Mouse (Mus musculus): ENCODE measurements around the gene Ubp1.
"Not testable (repeated sequence)": the region's sequence is repeated elsewhere in the genome, so short reads cannot be mapped to it uniquely, and the experiment has no call there.

Gene Ubp1

GRCm38 (mm10) chr9:113930534-113931374 is at the start of gene Ubp1:
TSS of gene Ubp1 (plus strand) at chr9:113930934.
- DNase-seq (ENCODE audit: low spot score), result peak; percentile 97

GRCm38 (mm10) chr9:113894903-113895302 is 35.8 kb upstream of the Ubp1 start:
- no peak for DNase-seq (ENCODE audit: low spot score)

GRCm38 (mm10) chr9:113903136-113903535 is 27.6 kb upstream of the Ubp1 start:
- no peak for DNase-seq (ENCODE audit: low spot score)

- not testable (repeated sequence) for DNase-seq (ENCODE audit: low spot score)
These were observed 26.4 kb upstream of the Ubp1 start for GRCm38 (mm10) chr9:113904315-113904714.

DNA sequence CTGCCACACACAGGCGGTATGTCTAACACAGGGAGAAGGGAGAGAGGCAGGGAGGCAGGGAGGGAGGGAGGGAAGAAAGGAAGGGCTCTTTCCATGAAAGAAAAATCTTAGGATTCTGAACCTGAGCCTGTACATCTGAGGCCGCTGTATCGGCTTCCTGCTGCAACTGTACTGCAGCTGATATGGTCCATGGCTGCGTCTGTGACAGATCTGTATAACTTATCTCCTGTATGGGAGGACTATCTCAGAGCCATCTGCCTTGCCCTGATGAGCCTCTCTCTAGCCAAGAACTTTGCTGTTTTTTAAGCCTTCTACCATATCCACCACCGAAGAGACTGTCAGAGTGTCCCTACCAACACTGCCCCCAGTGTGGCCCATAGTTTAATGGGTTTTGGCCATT is 14.9 kb upstream of the Ubp1 start:
- no peak for DNase-seq (ENCODE audit: low spot score)

GRCm38 (mm10) chr9:113922677-113923076 is 8.1 kb upstream of the Ubp1 start:
- no peak for DNase-seq (ENCODE audit: low spot score)

GRCm38 (mm10) chr9:113924883-113925282 is 5.9 kb upstream of the Ubp1 start:
- no peak for DNase-seq (ENCODE audit: low spot score)

GRCm38 (mm10) chr9:113928591-113928990 is 2.1 kb upstream of the Ubp1 start:
- no peak for DNase-seq (ENCODE audit: low spot score)

- DNase-seq (ENCODE audit: low spot score), result no peak
These were observed 1.1 kb upstream of the Ubp1 start for GRCm38 (mm10) chr9:113929676-113930075.

- DNase-seq (ENCODE audit: low spot score), result peak; percentile 45
These were observed 803 bp downstream of the Ubp1 start for GRCm38 (mm10) chr9:113931375-113932099.

GRCm38 (mm10) chr9:113932100-113932470 is 1.4 kb downstream of the Ubp1 start:
- peak; percentile 19 for DNase-seq (ENCODE audit: low spot score)

- no peak for DNase-seq (ENCODE audit: low spot score)
These were observed 1.8 kb downstream of the Ubp1 start for GRCm38 (mm10) chr9:113932501-113932900.

GRCm38 (mm10) chr9:113935638-113936037 is 4.9 kb downstream of the Ubp1 start:
- no peak for DNase-seq (ENCODE audit: low spot score)

DNA sequence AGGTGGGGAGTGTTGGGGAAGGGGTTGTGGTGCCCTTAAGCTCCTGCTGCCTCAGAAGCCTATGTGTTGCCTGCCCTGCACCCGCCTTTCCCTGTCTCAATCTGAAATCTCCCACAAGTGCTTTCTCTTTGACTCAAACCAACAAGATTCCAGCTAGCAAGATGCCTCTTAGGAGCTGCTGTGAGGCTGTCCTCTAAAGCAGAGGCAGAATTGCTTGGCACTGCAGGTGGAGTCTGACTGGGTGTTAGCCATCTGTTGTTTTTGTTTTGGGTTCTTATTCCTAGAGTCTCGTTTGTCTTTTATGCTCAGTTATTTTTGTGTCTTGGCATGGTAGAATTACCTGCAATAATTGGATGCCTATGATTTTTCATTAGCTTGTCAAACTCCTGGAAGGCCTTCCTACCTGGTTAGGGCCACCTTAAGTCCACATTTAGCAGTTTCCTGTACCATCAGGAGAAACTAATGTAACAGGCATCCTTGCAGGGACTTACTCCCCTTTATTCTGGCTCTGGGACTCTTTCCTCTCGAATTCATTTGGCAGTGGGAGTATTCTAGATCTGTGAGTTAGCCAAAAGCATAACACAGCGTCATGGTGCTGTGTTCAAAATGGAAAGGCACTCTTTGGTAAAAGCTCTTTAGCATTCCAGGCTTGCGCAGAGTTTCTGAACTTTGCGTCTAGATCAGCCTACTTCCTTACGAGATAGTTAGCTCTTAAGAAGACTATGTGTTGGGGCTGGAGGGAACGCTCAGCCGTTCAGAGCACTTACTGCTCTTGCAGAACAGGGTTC is 8.5 kb downstream of the Ubp1 start:
- DNase-seq (ENCODE audit: low spot score), result no peak

DNA sequence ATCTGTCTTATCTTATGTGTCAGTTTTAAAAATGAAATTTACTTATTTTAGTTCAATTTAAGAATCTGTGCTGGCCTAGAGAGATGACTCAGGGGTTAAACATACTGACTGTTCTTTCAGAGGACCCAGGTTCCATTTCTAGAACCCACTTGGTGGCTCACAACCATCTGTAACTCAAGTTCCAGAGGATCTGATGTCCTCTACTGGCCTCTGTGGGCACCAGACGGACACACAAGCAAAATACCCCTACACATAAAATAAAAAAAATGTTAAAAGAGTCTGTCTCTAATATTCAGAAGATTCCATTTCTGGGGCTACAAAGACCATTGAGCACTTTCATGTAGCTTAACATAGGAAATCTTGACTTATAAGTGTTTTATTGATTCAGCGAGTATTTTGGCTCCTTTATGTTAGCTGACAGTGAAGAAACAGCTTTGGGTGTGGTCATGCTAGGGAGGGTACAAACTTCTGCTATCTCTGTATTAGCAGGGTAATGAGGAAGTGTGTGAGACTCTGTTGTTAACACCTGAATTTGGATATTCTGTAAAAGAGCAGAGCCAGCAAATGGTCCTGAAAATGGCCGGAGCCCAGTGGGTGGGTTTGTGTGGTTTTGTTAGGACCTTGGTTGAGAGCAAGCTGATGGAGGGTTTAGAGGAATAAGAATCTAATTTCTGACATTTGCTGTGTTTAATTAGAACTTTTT is 10.5 kb downstream of the Ubp1 start:
- no peak for DNase-seq (ENCODE audit: low spot score)

DNA sequence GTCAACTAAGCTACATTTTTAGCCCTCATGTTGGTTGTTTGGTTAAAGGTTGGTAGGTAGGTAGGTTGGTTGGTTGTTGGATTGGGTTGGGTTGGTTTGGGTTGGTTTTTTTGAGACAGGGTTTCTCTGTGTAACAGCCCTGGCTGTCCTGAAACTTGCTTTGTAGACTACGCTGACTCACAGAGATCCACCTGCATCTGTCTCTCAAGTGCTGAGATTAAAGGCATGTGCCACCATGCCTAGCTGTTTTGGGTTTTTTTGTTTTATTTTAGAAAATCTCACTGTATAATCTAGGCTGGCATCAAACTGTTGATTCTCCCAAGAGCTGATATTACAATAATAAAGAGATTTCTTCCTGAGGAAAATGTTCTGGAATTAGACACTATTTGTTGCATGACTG is 12.6 kb downstream of the Ubp1 start:
- DNase-seq (ENCODE audit: low spot score), result no peak

DNA sequence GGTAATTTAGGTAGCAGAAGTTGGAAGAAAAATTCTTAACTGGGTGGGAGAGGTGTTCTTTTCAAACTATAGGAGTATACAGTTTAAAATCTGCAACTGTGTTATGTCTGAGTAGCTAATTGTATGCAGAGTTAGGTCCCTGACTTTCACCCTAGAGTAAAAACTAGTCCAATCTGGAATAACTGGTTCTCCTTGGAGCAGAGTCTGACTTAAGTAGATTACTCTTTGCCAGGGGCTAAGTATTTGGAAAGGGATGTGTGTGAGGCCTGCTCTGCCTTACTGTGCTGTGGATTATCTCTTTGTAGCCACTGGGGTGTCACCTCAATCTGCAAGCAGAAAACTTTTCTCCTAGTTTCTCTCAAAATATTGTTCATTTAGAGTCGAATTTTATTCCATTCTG is 16.5 kb downstream of the Ubp1 start:
- no peak for DNase-seq (ENCODE audit: low spot score)

DNA sequence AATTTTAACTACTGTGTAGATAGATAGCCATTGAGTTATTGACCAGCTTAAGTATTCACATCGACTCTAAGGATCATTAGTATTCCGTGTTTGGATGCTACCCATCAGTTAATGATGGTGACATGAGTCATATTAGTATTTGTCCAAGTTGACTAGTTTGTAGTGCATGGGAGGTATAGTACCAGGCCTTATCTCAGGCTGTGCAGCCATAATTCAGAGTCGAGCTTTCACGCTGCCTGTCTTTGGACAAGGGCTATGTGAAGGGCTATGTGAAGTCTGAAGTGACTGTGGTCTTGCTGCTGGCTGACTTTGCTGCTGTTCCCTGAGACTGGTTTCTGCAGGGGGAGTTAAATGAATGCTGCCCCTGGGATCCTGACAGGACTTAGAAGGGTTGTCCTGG is 27.0 kb downstream of the Ubp1 start:
- no peak for DNase-seq (ENCODE audit: low spot score)

- no peak for DNase-seq (ENCODE audit: low spot score)
These were observed 33.0 kb downstream of the Ubp1 start for GRCm38 (mm10) chr9:113963718-113964117.

- no peak for DNase-seq (ENCODE audit: low spot score)
These were observed 33.7 kb downstream of the Ubp1 start for GRCm38 (mm10) chr9:113964415-113964814.

- no peak for DNase-seq (ENCODE audit: low spot score)
These were observed 36.1 kb downstream of the Ubp1 start for GRCm38 (mm10) chr9:113966838-113967237.

GRCm38 (mm10) chr9:113968967-113969366 is 38.2 kb downstream of the Ubp1 start:
- no peak for DNase-seq (ENCODE audit: low spot score)
